Mouse (Mus musculus) B cell, adult 67 days (primary cell): ENCODE measurements around the gene Whamm. TPM values are rescaled to one million over a fixed set of nuclear protein-coding genes. Genes with fewer than 3 reads are reported as not detected.

Source experiments
- total RNA-seq, 2 experiments: library from RNA; stranded (reverse); gene quantifications; 4 replicates each; pipeline ENCODE4 v1.2.4; 2023

Whamm gene
- 10 to 100 TPM; 32.3 to 36.7 TPM for total RNA-seq

DNA sequence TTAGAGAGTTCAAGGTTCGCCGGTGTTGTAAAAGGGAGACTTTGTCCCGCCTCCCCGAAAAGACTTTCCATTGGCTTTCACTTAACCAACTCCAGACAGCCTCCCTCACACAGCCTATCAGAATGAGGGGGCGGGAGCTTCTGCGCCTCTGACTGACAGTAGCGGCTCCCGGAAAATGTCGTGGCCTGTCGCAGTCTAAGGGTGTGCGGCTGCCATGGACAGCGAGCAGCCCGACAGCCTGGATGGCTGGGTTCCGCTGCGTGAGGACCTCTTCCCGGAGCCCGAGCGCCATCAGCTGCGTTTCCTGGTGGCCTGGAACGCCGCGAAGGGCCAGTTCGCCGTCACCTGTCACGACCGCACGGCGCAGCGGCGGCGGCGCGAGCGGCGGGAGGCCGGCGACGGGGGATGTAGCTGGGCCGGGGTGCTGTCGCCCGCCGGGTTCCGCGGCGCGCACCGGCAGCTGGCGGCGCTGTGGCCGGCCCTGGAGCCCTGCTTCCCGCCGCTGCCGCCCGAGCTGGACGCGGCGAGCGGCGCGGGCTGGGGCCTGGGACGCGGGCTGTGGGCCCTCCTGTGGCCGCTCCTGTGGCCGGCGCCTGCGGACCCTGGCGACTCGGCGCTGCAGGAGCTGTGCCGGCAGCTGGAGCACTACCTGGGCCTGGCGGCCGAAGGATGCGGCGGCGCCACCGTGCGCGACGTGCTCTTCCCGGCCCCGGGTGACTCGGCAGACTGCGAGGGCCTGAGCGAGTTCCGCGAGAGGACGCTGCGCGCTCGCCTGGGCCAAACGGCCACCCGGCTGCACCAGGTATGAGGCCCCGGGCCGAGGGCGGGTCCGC is at the start of gene Whamm:
TSS of gene Whamm (plus strand) at position 159 of the 833 bp plus-strand sequence.

DNA sequence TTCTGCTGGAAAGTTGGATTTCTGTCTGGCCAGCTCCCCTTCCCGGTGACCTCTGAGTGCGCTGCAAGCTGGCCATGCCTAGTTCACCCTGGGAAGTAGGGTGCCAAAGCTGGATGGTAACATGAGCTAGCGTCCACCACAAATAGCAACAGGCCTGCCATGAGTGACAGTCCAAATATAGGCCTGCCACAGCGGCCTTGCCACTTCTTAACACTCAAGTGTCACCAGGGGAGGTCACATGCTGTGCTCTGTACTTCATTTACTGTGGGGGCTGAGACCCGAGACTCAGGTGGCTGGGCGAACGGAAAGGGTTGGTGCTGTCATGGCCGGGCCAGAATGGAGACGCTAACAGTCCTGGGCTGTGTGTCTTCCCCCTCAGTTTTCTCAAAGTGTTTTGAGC is 4.2 kb upstream of the Whamm start, which contains the start of gene Fsd2:
TSS of gene Fsd2 (minus strand) at position 53 of the 400 bp plus-strand sequence.

Other genes with a start within 250 kb of the Whamm start
- 1,000 to 10,000 TPM; 1,700 to 1,708 TPM for gene Rps17, start 226.0 kb upstream of the Whamm start, total RNA-seq
- gene Cpeb1, start 115.8 kb upstream of the Whamm start, total RNA-seq = not detected
- gene Ap3b2, start 77.3 kb upstream of the Whamm start, total RNA-seq = not detected
- gene BC048679, start 73.0 kb upstream of the Whamm start, total RNA-seq = not detected
- under 1 TPM; 0.26 to 0.53 TPM for gene Fsd2, start 4.3 kb upstream of the Whamm start, total RNA-seq
- not detected for gene Homer2, start 136.3 kb downstream of the Whamm start, total RNA-seq
- gene Ramac, start 191.7 kb downstream of the Whamm start, total RNA-seq = 10 to 100 TPM; 39.7 to 47.0 TPM
- gene 3110040N11Rik, start 218.2 kb downstream of the Whamm start, total RNA-seq = 10 to 100 TPM; 29.8 to 30.2 TPM